Mouse (Mus musculus) C2C12 (cell line): Measurements from ENCODE around the gene Rpl3.

Experiments
- CTCF ChIP-seq: IDR thresholded peaks from one replicate; pipeline ENCODE4 v1.5.1; 2011; ENCODE audit not compliant: control insufficient read depth, insufficient read depth, insufficient read length
- MYOD1 ChIP-seq: IDR thresholded peaks from one replicate; pipeline ENCODE4 v1.6.1; 2011; ENCODE audit warnings: low read depth; ENCODE audit not compliant: control insufficient read depth, insufficient read length

GRCm38 (mm10) chr15:80079129-80079668 lies 12.5 kb downstream of the Rpl3 start:
- no peak for TF ChIP-seq CTCF
- no peak for TF ChIP-seq MYOD1
